Comparison of ENCODE assay signal across 33 mouse cellular contexts in genomic region chr1:179807468-179807867, GRCm38 (mm10). TPM values are rescaled to one million over a fixed set of nuclear protein-coding genes. Genes with fewer than 3 reads are reported as not detected.
A peak's percentile ranks its signal among the peaks of the same experiment; 100 is the strongest.
DNase-seq lines count a peak whose midpoint lies in the region; ATAC-seq and TF ChIP-seq lines count a peak whose summit lies in the region.
"Had no signal": no experiment of that assay in that cellular context is flagged by ENCODE, and none has a peak within 500 bp of the region (broad histone marks: within the 10 kb centered on the region; RNA-seq: fewer than 3 reads in every experiment).

No protein-coding gene starts in this region.

- DNase-seq in testis, postnatal 14 days (ENCODE audit: low spot score), result no peak
- no peak for DNase-seq in liver, embryonic 13.5 days
- DNase-seq in left cerebral cortex, adult 9 months (ENCODE audit: low spot score in 2 of 2), result no peak
- no peak for DNase-seq in cerebellum, adult 9-11 months
- no peak for DNase-seq in spleen, adult 12 weeks (ENCODE audit: low spot score)
- DNase-seq: adrenal gland, adult 8-10 months; adrenal gland, postnatal 25 days; B cell, adult 2 months; cerebellum, adult 18-20 months; cerebellum, adult 9-10 months; cerebellum, postnatal 25 days; embryo, embryonic 11 days; gastrocnemius, postnatal 10 days; gastrocnemius, postnatal 36 days; heart, adult 2 months; heart, postnatal 14 days; heart, postnatal 4 days had no signal

- WGBS in liver, embryonic 13.5 days (ENCODE audit: insufficient replicate concordance), result 44% methylated on average over 4 of the region's 4 CpGs
- WGBS in liver, embryonic 16.5 days (ENCODE audit: insufficient replicate concordance), result 41% methylated on average over 4 of the region's 4 CpGs

- no peak for TF ChIP-seq POLR2A in testis, adult 2 months (IDR thresholded peaks at IDR 0.05; ENCODE audit: control insufficient read depth, low read depth, low read length)

- H3K9me3 ChIP-seq in liver, embryonic 13.5 days (replicated peaks), result no peaks in the 10 kb centered on the region
- no peaks in the 10 kb centered on the region for H3K9me3 ChIP-seq in liver, embryonic 16.5 days (replicated peaks; ENCODE audit: control insufficient read depth, low read length)
- H3K9me3 ChIP-seq: embryonic facial prominence, embryonic 10.5 days; embryonic facial prominence, embryonic 13.5 days; forebrain, embryonic 12.5 days; forebrain, embryonic 15.5 days; G1E; heart, embryonic 10.5 days; heart, embryonic 13.5 days had no signal

- peak overlapping the region; percentile 5; the same call in 1 of the 2 replicates for H3K4me2 ChIP-seq in liver, embryonic 13.5 days
- no peak overlapping the region for H3K4me2 ChIP-seq in liver, embryonic 16.5 days (ENCODE audit: low read depth, low read length)
- H3K4me2 ChIP-seq: embryonic facial prominence, embryonic 13.5 days; forebrain, embryonic 12.5 days; forebrain, embryonic 15.5 days; heart, embryonic 13.5 days; hindbrain, embryonic 14.5 days had no signal

- H3K9ac ChIP-seq in liver, embryonic 13.5 days, result no peak overlapping the region
- H3K9ac ChIP-seq in liver, embryonic 16.5 days (ENCODE audit: low read depth, low read length), result no peak overlapping the region
- H3K9ac ChIP-seq: embryonic facial prominence, embryonic 13.5 days; forebrain, embryonic 12.5 days; forebrain, embryonic 15.5 days; heart, embryonic 13.5 days; hindbrain, embryonic 14.5 days had no signal

- H3K27ac ChIP-seq in testis, adult 2 months (ENCODE audit: control insufficient read depth, insufficient read depth, low read depth, low read length), result peak overlapping the region; percentile 21; the same call in 1 of the 2 replicates
- peak overlapping the region; percentile 70 for H3K27ac ChIP-seq in liver, embryonic 13.5 days
- H3K27ac ChIP-seq in liver, embryonic 16.5 days (ENCODE audit: low read length), result peak overlapping the region; percentile 18; the same call in 1 of the 2 replicates
- H3K27ac ChIP-seq: embryonic facial prominence, embryonic 10.5 days; embryonic facial prominence, embryonic 13.5 days; forebrain, embryonic 12.5 days; forebrain, embryonic 15.5 days; heart, adult 2 months; heart, embryonic 10.5 days; heart, embryonic 13.5 days; hindbrain, embryonic 14.5 days; hindbrain, postnatal 0 days had no signal

- no peak for ATAC-seq in liver, embryonic 13.5 days (ENCODE audit: low read depth)
- no peak for ATAC-seq in liver, embryonic 16.5 days (ENCODE audit: low read depth)
- ATAC-seq: activated CD4-positive, CD25-positive, alpha-beta regulatory T cell, adult 4 months; forebrain, embryonic 15.5 days; hindbrain, postnatal 0 days had no signal

- no peaks in the 10 kb centered on the region; the same call in 1 of the 2 replicates for H3K36me3 ChIP-seq in testis, adult 2 months (ENCODE audit: control insufficient read depth, insufficient read depth, low read length)
- no peaks in the 10 kb centered on the region for H3K36me3 ChIP-seq in liver, embryonic 13.5 days
- no peaks in the 10 kb centered on the region for H3K36me3 ChIP-seq in liver, embryonic 16.5 days (ENCODE audit: control insufficient read depth, insufficient read depth)
- H3K36me3 ChIP-seq: embryonic facial prominence, embryonic 10.5 days; embryonic facial prominence, embryonic 13.5 days; forebrain, embryonic 12.5 days; forebrain, embryonic 15.5 days; G1E; heart, embryonic 10.5 days; heart, embryonic 13.5 days had no signal

- peaks cover 4% of the 10 kb centered on the region for H3K4me1 ChIP-seq in testis, adult 2 months (ENCODE audit: control insufficient read depth, insufficient read depth, low read length)
- peaks cover 67% of the 10 kb centered on the region for H3K4me1 ChIP-seq in liver, embryonic 13.5 days (replicated peaks)
- H3K4me1 ChIP-seq in liver, embryonic 16.5 days (ENCODE audit: control insufficient read depth, low read depth, low read length), result peaks cover 46% of the 10 kb centered on the region

- no peak overlapping the region for H3K4me3 ChIP-seq in testis, adult 2 months (ENCODE audit: control insufficient read depth, low read depth, low read length)
- H3K4me3 ChIP-seq in liver, embryonic 13.5 days (replicated peaks), result no peak overlapping the region
- H3K4me3 ChIP-seq in liver, embryonic 16.5 days (ENCODE audit: low read depth, low read length), result no peak overlapping the region
- H3K4me3 ChIP-seq: embryonic facial prominence, embryonic 10.5 days; embryonic facial prominence, embryonic 13.5 days; erythroblast, embryonic 14.5 days; forebrain, embryonic 12.5 days; forebrain, embryonic 15.5 days; heart, adult 2 months; heart, embryonic 10.5 days; heart, embryonic 13.5 days had no signal

- H3K27me3 ChIP-seq in testis, adult 2 months (ENCODE audit: control insufficient read depth, insufficient read depth, low read length), result no peaks in the 10 kb centered on the region
- H3K27me3 ChIP-seq in liver, embryonic 13.5 days, result no peaks in the 10 kb centered on the region
- no peaks in the 10 kb centered on the region for H3K27me3 ChIP-seq in liver, embryonic 16.5 days (ENCODE audit: control insufficient read depth, insufficient read depth, low read depth, low read length)
- H3K27me3 ChIP-seq: CH12.LX; embryonic facial prominence, embryonic 13.5 days; forebrain, embryonic 12.5 days; forebrain, embryonic 15.5 days; heart, embryonic 13.5 days had no signal

- no peak for TF ChIP-seq CTCF in testis, adult 2 months (IDR thresholded peaks at IDR 0.05; ENCODE audit: control insufficient read depth, insufficient read depth, insufficient replicate concordance, low read depth, low read length)

RNA-seq across cellular contexts. Expression of gene Ahctf1, which starts 4.0 kb away (rescaled TPM):
- polyA plus RNA-seq in testis, adult 2 months (2012; rRNA removed), result 27.0 and 30.6 TPM in 2 replicates
- 19.7 and 21.7 TPM in 2 replicates for polyA plus RNA-seq in liver, embryonic 13.5 days (2015; fragmentation: Nextera tagmentation; extraction: Ambion mirVana)
- 14.4 and 14.9 TPM in 2 replicates for polyA plus RNA-seq in liver, embryonic 16.5 days (2015; fragmentation: Nextera tagmentation; extraction: Ambion mirVana)

RNA-seq across cellular contexts. Expression of gene Gm10518, which starts 4.3 kb away (rescaled TPM):
- 6.2 and 7.2 TPM in 2 replicates for polyA plus RNA-seq in testis, adult 2 months (2012; rRNA removed)
- 0.10 and 0.24 TPM in 2 replicates for polyA plus RNA-seq in liver, embryonic 13.5 days (2015; fragmentation: Nextera tagmentation; extraction: Ambion mirVana)
- 0.08 and 0.13 TPM in 2 replicates for polyA plus RNA-seq in liver, embryonic 16.5 days (2015; fragmentation: Nextera tagmentation; extraction: Ambion mirVana)
- polyA plus RNA-seq: activated CD4-positive, CD25-positive, alpha-beta regulatory T cell, adult 4 months; brain, embryonic 14.5 days; erythroblast, embryonic 14.5 days; forebrain, embryonic 15.5 days; G1E; heart, adult 2 months; heart, embryonic 13.5 days; heart, embryonic 16.5 days; hindbrain, embryonic 14.5 days had no signal

Comparison
In these comparisons a context has a peak if more than half of its experiments do, and no peak if none do; other contexts are left out.
1. H3K27ac ChIP-seq: peak in every context shown above with its lines; median percentile 70 in liver, embryonic 13.5 days; 21 in testis, adult 2 months; 18 in liver, embryonic 16.5 days.